Mouse (Mus musculus) ES-Bruce4 (cell line): Measurements from ENCODE around the gene Dmc1.

ENCODE experiments used
- CTCF ChIP-seq: IDR thresholded peaks from one replicate; pipeline ENCODE4 v1.8.1; 2011; ENCODE audit warnings: low read depth, low read length
- EP300 ChIP-seq: IDR thresholded peaks from 2 replicates; pipeline ENCODE4 v1.6.1; 2011; ENCODE audit warnings: low read depth, low read length; ENCODE audit not compliant: insufficient read depth

- TF ChIP-seq CTCF = peak; percentile 6
- TF ChIP-seq EP300 = no peak
Measured at GRCm38 (mm10) chr15:79607757-79608156, 2.8 kb upstream of the Dmc1 start.
